Mouse (Mus musculus) cerebellum, adult 2 months (tissue): ENCODE measurements around the gene Ebf1.

Experiments used
- CTCF ChIP-seq: fragments of 200-500 bp; IDR thresholded peaks from 2 replicates; pipeline ENCODE4 v1.5.1; 2011; ENCODE audit warnings: low read depth, mild to moderate bottlenecking, control low read depth, low read length, moderate library complexity, borderline replicate concordance; ENCODE audit not compliant: insufficient read depth
- POLR2A ChIP-seq: fragments of 200-500 bp; IDR thresholded peaks from 2 replicates; pipeline ENCODE4 v1.6.1; 2011; ENCODE audit warnings: low read length, control low read depth, borderline replicate concordance; ENCODE audit not compliant: insufficient read depth

DNA sequence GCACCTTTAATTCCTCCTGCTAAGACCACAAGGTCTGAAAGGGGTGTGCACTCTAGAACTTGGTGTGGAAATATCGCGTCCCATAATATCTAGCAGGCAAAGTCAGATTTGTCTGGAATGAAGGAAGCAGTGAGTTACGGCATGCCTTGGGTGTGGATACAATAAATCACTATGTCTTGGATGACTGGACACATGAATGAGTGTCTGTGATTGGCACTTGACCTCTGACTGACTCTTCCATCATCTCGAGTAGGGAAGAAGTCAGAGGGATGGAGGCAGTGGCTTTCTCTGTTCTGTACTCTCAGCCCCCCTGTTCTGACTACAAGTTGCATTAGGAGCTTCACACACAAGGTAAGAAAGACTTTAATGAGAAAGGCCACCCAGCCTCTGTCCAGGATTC is 112.8 kb downstream of the Ebf1 start:
- TF ChIP-seq POLR2A (no peak), CTCF (no peak)
